Mouse (Mus musculus) effector memory CD4-positive, alpha-beta T cell, adult 5 months (primary cell): Measurements from ENCODE around the gene Gm6040. TPM values are rescaled to one million over a fixed set of nuclear protein-coding genes. Genes with fewer than 3 reads are reported as not detected.

Experiments
- polyA plus RNA-seq: library from polyadenylated mRNA; unstranded; fragments of 100-300 nt; shearing (Covaris generic); gene quantifications from one replicate; pipeline ENCODE4 v1.2.1, GENCODE M21; 2017

The Gm6040 gene
- polyA plus RNA-seq, result not detected

DNA sequence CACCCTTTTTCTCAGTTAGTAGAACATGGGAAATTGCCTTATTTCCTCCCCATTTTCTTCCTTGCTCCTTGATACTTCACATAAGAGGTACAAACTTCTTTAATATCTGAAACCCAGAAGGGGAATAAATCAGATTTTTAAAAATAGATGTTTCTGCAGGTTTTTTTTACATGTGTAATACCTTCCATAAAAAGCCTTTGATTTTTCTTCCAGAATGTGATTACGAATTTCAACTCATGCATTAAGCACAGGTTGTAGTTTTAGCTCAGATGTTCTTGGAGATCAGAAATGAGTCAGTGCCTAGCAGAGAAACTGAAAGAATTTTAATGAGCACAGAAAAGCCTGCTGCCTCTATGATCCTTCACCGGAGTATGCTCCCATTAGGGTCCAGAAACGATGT, at the start of gene Gm6040:
TSS of gene Gm6040 (minus strand) at position 101 of the 400 bp plus-strand sequence.

DNA sequence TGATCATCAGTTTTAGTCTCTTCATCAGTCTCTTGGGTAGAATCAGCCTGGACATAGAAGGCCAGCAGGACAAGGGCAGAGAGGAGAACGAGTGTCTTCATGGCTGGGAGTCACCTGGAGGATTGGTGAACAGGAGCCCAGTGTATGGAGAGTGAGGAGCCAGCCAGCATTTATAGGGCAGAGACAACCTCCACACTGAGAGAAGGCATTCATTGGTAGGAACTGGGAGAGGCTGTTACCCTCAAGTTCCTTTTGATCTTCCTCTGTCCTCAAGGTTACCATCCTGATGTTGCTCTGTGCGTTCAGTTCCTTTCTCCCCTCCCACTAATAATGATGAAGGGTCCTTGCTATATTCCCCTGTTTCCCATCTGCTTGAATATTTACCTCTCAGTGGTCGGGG, 22.7 kb upstream of the Gm6040 start, which contains the start of gene AY761185:
TSS of gene AY761185 (minus strand) at position 101 of the 400 bp plus-strand sequence.

DNA sequence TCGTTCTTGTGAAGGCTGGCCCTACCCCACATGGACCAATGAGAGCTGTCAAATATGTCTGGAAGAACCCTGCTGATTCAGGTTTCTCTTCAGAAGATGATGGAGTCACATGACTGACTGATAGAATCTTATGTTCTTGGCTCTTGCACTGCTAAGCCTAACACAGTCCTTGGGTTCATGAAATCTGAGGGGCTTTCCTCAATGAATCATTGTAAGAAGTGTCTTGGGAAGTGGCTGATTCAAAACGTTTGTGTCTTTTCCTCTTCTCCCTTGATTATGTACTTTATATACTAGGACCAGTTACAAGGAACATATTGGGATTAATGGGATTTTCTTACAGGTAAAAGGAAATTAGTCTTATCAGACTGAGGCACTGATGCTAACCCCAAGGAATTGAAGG, 19.3 kb downstream of the Gm6040 start, which contains the start of gene Gm15056:
TSS of gene Gm15056 (minus strand) at position 101 of the 400 bp plus-strand sequence.

DNA sequence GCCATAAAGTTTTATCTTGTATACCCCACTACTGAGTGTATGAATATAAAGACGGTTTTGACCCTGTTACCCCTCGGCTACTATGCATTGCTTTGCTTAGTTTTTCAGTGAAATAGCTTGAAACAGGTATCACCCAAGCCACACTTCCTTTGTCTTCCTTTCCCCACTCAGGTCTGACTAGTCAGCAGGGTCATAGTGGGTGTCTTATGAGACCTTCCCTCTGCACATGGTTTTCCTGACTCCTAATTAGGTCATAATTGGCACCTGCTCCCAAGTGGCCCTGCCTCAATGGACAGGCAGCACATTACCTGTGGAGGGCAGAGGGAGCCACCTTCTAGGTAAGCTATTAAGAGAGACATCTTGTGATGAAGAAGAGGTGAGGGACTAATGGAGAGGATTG, 29.5 kb downstream of the Gm6040 start, which contains the start of gene Defb33:
TSS of gene Defb33 (plus strand) at position 301 of the 400 bp plus-strand sequence.

Other genes starting within 250 kb of the Gm6040 start
- gene Defb33, start 29.4 kb downstream of the Gm6040 start, polyA plus RNA-seq, result not detected
- not detected for gene Gm15056, start 19.4 kb downstream of the Gm6040 start, polyA plus RNA-seq
- gene AY761185, start 22.6 kb upstream of the Gm6040 start, polyA plus RNA-seq, result not detected
- gene Defa21, start 103.5 kb upstream of the Gm6040 start, polyA plus RNA-seq, result not detected
- not detected for gene Defa23, start 133.0 kb upstream of the Gm6040 start, polyA plus RNA-seq
- not detected for gene Defa35, start 143.0 kb upstream of the Gm6040 start, polyA plus RNA-seq
- not detected for gene Defa25, start 162.4 kb upstream of the Gm6040 start, polyA plus RNA-seq
- not detected for gene Gm14851, start 174.0 kb upstream of the Gm6040 start, polyA plus RNA-seq
- not detected for gene Defa30, start 212.6 kb upstream of the Gm6040 start, polyA plus RNA-seq
- not detected for gene Defa22, start 240.2 kb upstream of the Gm6040 start, polyA plus RNA-seq